Mouse (Mus musculus) left cerebral cortex, postnatal 14 days (tissue): ENCODE data around the gene Ppp2r3d. TPM values are rescaled to one million over a fixed set of nuclear protein-coding genes. Genes with fewer than 3 reads are reported as not detected.
A peak's percentile ranks its signal among the peaks of the same experiment; 100 is the strongest.

Experiments
- DNase-seq, 2 experiments: peaks; one replicate each; pipeline ENCODE4 v3.0.0; 2021 to 2022; ENCODE audit warnings: low spot score in 2 of 2, mixed read lengths in 1 of 2
- intact Hi-C: fragments of 180-260 bp; cut with DNase I; formaldehyde crosslinking; loops from one replicate; pipeline ENCODE4 v1.15.1; 2025
- total RNA-seq, 2 experiments: library from RNA; stranded (reverse); gene quantifications; 2 replicates each; pipeline ENCODE4 v1.2.3; 2021

The Ppp2r3d gene
- total RNA-seq, 2 experiments from 2014 or later = 84.9 to 97.5 TPM

DNA sequence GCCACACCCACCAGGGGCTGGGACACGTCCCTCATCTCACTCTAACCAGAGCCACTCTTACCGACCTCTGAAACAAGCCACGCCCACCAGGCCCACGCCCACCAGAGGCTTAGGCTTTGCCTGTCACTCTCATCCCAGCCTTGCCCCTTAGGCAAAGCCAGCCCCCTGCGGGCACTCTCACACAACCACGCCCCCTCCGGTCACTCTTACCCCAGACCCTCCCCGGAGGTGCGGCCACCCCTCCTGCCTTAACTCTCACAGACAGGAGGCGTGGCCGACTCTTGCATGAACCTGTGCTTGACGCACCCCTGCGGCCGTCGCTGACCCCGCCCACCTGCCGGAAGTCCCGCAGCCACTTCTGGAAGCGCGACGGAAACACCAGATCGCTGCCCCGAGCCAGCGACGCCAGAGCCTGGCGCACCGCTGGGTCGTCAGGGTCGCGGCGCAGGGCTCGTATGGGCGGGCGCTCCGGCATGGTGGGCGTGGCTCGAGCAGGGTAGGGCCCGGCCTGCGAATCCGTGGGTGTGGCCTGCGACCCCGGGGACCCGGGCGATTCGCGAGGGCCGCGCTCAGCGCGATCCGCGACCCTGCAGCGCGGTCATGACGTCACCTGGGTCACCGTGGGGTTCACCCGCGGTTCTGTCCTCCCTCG lies 53.7 kb downstream of the Ppp2r3d start:
- intact Hi-C loops = loop anchor here (5.0 kb wide), 1 partner anchor 49 kb away; no protein-coding TSS in a partner anchor
- DNase-seq = peak; percentile 90 to 98

DNA sequence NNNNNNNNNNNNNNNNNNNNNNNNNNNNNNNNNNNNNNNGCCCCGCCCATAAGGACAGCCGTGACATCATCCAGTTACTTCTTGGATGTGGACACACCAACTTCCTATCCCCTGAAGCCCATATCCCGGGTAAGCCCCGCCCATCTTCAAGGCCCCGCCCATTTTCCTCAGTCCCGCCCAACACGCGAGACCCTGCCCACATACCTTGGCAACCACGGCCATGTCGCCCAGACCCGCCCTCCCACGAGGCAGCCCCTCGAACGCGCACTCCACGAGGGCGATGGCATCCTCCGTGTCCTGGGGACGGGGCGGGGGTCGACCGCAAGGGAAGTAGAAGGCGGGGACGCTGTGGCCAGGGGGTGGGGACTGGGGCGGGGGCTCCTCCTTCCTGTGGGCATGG lies 54.3 kb downstream of the Ppp2r3d start:
- intact Hi-C loops = loop anchor here (5.0 kb wide), 1 partner anchor 50 kb away; no protein-coding TSS in a partner anchor
- peak in 1 of 2 experiments; percentile 44 for DNase-seq

DNA sequence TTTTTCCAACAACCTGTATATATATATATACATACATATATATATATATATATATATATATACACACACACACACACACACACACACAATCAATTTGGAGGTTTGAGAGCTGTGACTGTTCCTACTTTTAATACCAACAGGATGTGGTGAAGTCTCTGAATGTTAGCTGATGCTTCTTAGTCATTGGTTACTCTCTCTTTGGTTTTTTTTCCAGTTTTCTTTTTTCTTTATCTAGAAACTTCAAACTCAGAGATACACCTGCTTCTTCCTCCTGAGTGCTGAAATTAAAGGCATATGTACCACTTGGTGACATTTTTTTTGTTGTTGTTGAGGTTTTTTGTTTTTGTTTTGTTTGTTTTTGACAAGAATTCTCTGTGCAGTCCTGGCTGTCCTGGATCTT lies 63.8 kb downstream of the Ppp2r3d start:
- intact Hi-C loops = loop anchor here (5.0 kb wide), 2 partner anchors 46 to 61 kb away; no protein-coding TSS in a partner anchor
- no peak for DNase-seq

DNA sequence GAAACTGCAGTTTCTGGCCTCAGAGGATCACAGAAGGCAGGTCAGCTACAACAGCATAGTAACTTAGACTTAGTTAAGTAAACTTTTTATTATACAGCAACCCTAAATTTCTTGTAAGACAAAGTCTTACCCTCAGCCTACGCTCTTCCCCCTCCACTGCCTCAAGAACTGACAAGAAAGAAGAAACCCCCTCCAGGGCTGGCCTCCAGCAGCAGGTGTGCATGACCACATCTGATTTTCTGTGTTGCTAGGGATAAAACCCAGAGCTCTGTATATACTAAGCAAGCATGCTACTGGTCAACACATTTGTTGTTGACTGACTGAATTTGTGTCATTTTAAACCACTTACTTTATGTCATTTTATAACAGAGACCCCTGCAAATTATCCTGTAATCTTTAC lies 65.1 kb downstream of the Ppp2r3d start:
- intact Hi-C loops = loop anchor here (5.0 kb wide), 2 partner anchors 44 to 59 kb away; no protein-coding TSS in a partner anchor
- DNase-seq = no peak

DNA sequence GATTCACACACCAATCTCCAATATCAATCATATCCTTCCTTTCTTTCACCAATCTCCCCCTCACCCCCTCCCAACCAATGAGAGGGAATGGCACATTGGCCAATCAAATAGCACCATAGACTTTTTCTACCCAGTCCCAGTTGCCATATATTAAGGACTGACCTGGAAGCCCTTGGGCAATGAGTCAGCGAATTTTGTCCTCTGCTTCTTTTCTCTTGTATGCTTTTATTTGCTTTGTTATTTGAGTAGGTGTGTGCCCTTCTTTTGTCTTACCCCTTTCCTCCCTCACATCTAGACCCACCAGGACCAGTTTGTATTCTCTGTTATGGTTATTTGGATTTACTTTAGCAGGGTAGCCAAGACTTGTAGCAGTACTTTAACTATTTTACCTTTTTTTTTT lies 68.1 kb downstream of the Ppp2r3d start:
- intact Hi-C loops = no loop called here
- DNase-seq = no peak

Other genes starting within 250 kb of the Ppp2r3d start
- gene 2010315B03Rik, start 164.2 kb downstream of the Ppp2r3d start, total RNA-seq = 10 to 100 TPM; 14.4 to 14.8 TPM
- not detected for gene Gm21836, start 16.9 kb upstream of the Ppp2r3d start, total RNA-seq